Mouse (Mus musculus): Measurements from ENCODE around the gene Scel. TPM values are rescaled to one million over a fixed set of nuclear protein-coding genes. Genes with fewer than 3 reads are reported as not detected.

Gene Scel
- polyA plus RNA-seq, 1 experiment from 2014 or later = 0.10 TPM

DNA sequence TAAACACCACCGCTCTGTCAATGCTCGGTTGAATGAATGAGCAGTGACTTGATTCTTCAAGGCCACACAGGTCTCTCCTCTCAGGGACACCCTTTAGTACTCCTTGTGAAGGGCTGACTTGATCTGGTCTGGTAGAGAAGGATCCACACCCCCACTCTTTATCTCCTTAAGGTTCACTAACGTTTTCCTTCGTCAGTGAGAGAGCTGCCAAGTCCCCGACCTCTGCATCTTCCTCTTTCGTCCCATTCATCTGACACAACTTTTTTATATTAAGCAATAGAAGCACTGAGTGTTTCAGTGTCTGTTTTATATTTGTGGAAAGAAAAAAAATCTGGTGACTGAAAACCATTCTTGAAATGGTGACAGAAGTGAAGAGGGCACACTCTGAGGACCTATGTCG lies 31.6 kb upstream of the Scel start:
- Histone ChIP-seq H3K4me3 (no peak overlapping the region), H3K9me3 (replicated peaks) (no peaks in the 10 kb centered on the region), H3K4me2 (no peak overlapping the region), H3K9ac (no peak overlapping the region), H3K36me3 (ENCODE audit: poor library complexity, severe bottlenecking) (no peaks in the 10 kb centered on the region), H3K27me3 (no peaks in the 10 kb centered on the region), H3K27ac (no peak overlapping the region), H3K4me1 (no peaks in the 10 kb centered on the region)
- ATAC-seq = no peak
- 88% methylated on average over 7 of the region's 7 CpGs for WGBS

DNA sequence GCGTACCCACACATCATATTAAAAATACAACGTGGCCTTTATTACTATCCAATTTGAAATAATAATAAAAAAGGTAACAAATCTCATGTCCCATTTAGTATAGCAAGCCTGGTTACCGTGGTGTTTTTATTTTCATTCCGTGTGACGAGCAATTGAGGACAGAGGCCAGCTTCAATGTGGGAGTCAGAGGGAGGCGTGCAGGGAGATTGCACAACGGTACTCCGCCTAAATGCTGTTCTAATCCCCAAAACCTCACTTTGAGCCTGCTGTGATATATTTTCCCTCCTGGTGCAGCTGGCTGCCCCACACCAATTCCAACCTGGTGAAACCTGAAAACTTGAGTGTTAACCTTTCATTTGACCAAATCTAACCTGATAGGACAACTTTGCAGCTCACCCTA lies 27.5 kb upstream of the Scel start:
- WGBS = 88% methylated on average over 8 of the region's 8 CpGs
- H3K27me3 ChIP-seq = no peaks in the 10 kb centered on the region
- no peak overlapping the region for H3K9ac ChIP-seq
- H3K4me3 ChIP-seq = no peak overlapping the region
- no peak overlapping the region for H3K4me2 ChIP-seq
- no peaks in the 10 kb centered on the region for H3K36me3 ChIP-seq (ENCODE audit: poor library complexity, severe bottlenecking)
- no peak for ATAC-seq
- no peaks in the 10 kb centered on the region for H3K9me3 ChIP-seq (replicated peaks)
- H3K27ac ChIP-seq = no peak overlapping the region
- no peaks in the 10 kb centered on the region for H3K4me1 ChIP-seq

DNA sequence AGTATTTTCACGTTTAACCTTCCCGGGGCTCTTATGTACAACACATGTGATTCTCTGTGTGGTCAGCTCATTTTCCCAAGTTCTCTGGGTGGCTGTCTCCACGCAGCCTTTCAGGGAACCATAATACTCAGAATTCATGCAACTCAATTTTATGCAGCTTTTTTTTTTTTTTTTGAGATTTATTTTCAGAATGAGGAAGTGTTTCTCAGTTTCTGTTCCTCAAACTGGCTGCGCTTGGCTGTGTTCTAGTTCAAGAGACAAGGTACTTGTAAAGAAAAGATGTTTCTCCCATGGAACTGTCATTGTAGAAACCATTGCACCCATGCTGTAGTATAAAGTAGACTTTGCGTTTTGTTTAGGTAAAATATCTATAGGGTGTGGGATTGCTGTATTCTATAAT lies 26.2 kb upstream of the Scel start:
- ATAC-seq = no peak
- WGBS = 95% methylated on average over 5 of the region's 5 CpGs

DNA sequence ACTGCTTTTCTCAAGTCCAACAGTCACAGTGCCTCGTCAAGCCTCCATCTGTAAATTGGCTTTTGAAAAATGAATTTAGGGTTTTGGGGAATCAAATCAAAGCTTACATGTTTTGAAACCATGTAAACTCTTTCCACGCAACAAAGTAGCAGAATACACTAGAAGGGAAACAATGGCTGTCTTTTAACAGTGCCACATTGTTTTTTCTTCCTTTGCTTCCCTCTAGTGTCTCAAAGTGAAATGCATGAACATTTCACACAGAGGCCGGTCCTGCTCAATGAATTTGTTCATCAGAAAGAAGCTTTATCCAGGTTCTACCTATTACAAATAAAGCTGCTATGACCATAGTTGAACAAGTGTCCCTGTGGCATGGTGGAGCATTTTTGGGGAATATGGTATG lies 24.5 kb upstream of the Scel start:
- WGBS = 68% methylated on average over 3 of the region's 3 CpGs
- no peak overlapping the region for H3K4me3 ChIP-seq

More for the DNA sequence above, 26.2 kb upstream of the Scel start:
- no peaks in the 10 kb centered on the region for H3K36me3 ChIP-seq (ENCODE audit: poor library complexity, severe bottlenecking)
- H3K4me2 ChIP-seq = no peak overlapping the region
- no peak overlapping the region for H3K27ac ChIP-seq
- H3K4me3 ChIP-seq = no peak overlapping the region
- H3K27me3 ChIP-seq = no peaks in the 10 kb centered on the region
- H3K4me1 ChIP-seq = no peaks in the 10 kb centered on the region
- peaks cover under 1% of the 10 kb centered on the region; the same call in 1 of the 2 replicates for H3K9me3 ChIP-seq (replicated peaks)
- no peak overlapping the region for H3K9ac ChIP-seq

DNA sequence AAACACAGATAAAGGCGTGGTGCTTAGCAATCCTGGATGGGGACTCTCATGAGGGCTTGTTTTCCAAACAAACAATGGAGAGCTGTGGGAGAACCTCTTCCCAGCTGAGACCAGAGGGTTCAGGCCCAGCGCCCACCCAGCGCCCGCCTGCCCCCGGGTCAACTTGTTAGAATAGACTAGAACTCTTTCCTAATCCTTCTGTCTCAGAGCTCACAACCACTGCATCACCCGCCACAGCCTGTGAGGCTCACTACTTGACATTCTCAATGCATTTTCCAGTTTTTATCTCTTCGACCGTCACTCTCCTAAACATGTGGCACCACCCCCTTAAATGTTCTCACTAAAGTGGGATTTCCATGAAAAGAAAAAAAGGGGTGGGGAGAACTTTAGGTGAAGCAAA lies 14.9 kb upstream of the Scel start:
- H3K9me3 ChIP-seq (replicated peaks) = 0 out of 2 replicates have a peak, but pooled peaks cover under 1% of the 10 kb centered on the region
- no peaks in the 10 kb centered on the region for H3K36me3 ChIP-seq (ENCODE audit: poor library complexity, severe bottlenecking)
- H3K4me3 ChIP-seq = no peak overlapping the region
- 52% methylated on average over 8 of the region's 8 CpGs for WGBS
- no peak overlapping the region for H3K27ac ChIP-seq
- no peak overlapping the region for H3K4me2 ChIP-seq
- peaks cover 7% of the 10 kb centered on the region; the same call in 1 of the 2 replicates for H3K4me1 ChIP-seq
- ATAC-seq = no peak
- H3K27me3 ChIP-seq = no peaks in the 10 kb centered on the region
- H3K9ac ChIP-seq = no peak overlapping the region

More for the DNA sequence above, 24.5 kb upstream of the Scel start:
- ATAC-seq = no peak
- no peaks in the 10 kb centered on the region for H3K4me1 ChIP-seq
- H3K4me2 ChIP-seq = no peak overlapping the region
- peaks cover 8% of the 10 kb centered on the region for H3K9me3 ChIP-seq (replicated peaks)
- H3K36me3 ChIP-seq (ENCODE audit: poor library complexity, severe bottlenecking) = no peaks in the 10 kb centered on the region
- no peak overlapping the region for H3K9ac ChIP-seq
- H3K27me3 ChIP-seq = no peaks in the 10 kb centered on the region
- H3K27ac ChIP-seq = no peak overlapping the region

DNA sequence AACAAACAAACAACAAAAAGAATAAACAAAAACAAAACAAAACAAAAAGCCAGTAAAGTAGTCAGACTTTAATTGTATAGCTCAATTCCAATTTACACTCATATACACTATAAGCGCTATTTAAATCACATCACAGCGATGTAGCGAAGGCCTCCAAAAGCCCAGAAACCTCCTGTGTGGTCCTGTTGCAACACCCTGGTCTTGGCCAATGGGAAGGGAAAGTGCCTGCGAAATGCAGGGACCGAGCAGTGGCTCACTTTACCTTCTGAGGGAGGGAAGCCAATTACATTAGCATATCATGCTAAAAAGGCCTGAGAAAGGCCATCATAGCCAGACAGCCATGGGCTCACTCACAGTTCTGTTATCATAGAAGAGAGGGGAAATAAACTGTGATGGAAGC lies 14.5 kb upstream of the Scel start:
- Histone ChIP-seq H3K27ac (no peak overlapping the region), H3K4me3 (no peak overlapping the region), H3K36me3 (ENCODE audit: poor library complexity, severe bottlenecking) (no peaks in the 10 kb centered on the region), H3K4me2 (no peak overlapping the region), H3K9me3 (replicated peaks) (no peaks in the 10 kb centered on the region), H3K9ac (no peak overlapping the region), H3K4me1 (peaks cover 7% of the 10 kb centered on the region; the same call in 1 of the 2 replicates), H3K27me3 (no peaks in the 10 kb centered on the region)
- ATAC-seq = no peak
- 65% methylated on average over 5 of the region's 5 CpGs for WGBS

DNA sequence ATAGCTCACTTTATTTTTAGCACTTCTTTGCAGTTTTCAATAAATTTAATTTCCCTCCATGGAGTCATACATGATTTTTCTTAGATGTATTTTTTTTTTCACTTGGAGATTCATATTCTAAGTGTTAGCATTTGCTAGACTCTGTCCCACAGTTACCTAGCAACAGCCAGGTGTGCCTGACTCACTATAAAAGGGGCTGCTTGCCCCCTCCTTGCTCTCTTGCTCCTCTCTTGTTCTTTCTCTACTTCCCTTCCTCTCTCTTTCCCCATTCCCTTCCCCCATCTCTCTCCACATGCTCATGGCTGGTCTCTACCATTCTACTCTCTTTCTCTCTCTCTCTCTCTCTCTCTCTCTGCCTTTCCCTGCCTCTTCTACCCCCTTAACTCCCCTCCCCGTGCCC lies 14.1 kb upstream of the Scel start:
- H3K4me2 ChIP-seq = no peak overlapping the region
- no peak overlapping the region for H3K27ac ChIP-seq
- H3K9me3 ChIP-seq (replicated peaks) = no peaks in the 10 kb centered on the region
- ATAC-seq = 0 out of 2 replicates have a peak, but pooled peaks have one; percentile 13
- H3K9ac ChIP-seq = no peak overlapping the region
- H3K36me3 ChIP-seq (ENCODE audit: poor library complexity, severe bottlenecking) = no peaks in the 10 kb centered on the region
- no peaks in the 10 kb centered on the region for H3K27me3 ChIP-seq
- H3K4me3 ChIP-seq = no peak overlapping the region
- peaks cover 7% of the 10 kb centered on the region; the same call in 1 of the 2 replicates for H3K4me1 ChIP-seq
- WGBS = 18% methylated on average over 1 of the region's 1 CpGs

DNA sequence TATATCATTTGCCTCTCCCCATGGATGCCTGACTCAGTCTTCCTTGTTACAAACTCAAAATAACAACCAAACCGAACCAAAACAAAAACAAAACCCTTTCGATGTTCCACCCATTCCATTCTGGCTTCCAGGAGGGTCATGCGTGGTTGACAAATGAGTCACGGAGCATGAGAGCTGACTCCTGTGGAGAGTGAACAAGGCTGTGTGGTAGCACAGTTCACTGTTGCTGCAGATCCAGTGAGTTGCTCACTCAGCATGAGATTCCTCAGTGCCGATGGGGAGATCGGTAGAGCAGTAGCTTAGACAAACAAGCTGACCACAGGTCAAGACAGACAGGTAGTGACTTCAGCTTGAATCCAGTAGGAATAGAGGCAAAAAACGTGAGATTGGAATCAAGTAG lies 12.8 kb upstream of the Scel start:
- Histone ChIP-seq H3K27ac (no peak overlapping the region), H3K9ac (no peak overlapping the region), H3K36me3 (ENCODE audit: poor library complexity, severe bottlenecking) (no peaks in the 10 kb centered on the region), H3K27me3 (no peaks in the 10 kb centered on the region), H3K4me3 (no peak overlapping the region), H3K4me2 (no peak overlapping the region), H3K4me1 (peaks cover 7% of the 10 kb centered on the region; the same call in 1 of the 2 replicates), H3K9me3 (replicated peaks) (no peaks in the 10 kb centered on the region)
- 36% methylated on average over 7 of the region's 7 CpGs for WGBS
- ATAC-seq = no peak

DNA sequence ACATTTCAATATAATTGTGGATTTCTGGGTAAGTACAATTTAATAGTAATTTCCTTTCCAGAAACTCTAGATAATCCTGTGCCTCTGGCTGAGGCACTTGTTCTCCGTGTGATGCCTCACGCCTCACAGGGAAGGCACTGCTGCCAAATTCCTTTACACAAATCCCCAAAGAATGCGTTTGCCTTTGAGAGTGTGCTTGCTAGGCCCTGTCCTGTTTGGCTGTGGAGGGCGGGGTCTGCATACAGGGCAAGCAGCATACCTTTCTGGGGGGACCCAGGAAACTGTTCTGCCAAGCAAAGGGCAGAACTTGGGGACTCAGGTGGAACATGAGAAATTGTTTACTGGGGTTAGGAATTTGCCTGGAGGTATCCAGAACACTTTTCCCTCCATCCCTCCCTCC lies 12.2 kb upstream of the Scel start:
- Histone ChIP-seq H3K4me1 (peaks cover 7% of the 10 kb centered on the region; the same call in 1 of the 2 replicates), H3K27ac (no peak overlapping the region), H3K4me3 (no peak overlapping the region), H3K4me2 (no peak overlapping the region), H3K9ac (no peak overlapping the region), H3K36me3 (ENCODE audit: poor library complexity, severe bottlenecking) (no peaks in the 10 kb centered on the region), H3K9me3 (replicated peaks) (no peaks in the 10 kb centered on the region), H3K27me3 (no peaks in the 10 kb centered on the region)
- no peak for ATAC-seq
- 9% methylated on average over 4 of the region's 4 CpGs for WGBS

DNA sequence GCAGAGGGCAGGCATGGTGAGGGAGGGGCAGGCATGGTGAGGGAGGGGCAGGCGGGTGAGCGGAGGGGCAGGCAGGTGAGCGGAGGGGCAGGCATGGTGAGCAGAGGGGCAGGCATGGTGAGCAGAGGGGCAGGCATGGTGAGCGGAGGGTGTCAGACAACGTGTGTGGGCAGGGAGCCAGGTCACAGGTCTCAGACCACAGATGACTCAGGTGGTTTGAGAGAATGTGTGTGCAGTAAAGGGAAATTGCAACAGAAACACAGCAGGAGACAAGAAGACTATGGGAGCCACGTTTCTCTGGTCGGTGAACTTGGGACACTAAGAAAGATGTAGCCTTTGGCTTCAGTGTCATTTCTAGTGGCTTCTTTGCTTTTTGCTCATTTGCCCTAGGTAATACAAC lies 8.6 kb upstream of the Scel start:
- WGBS = 77% methylated on average over 7 of the region's 7 CpGs
- Histone ChIP-seq H3K4me1 (0 out of 2 replicates have a peak, but pooled peaks cover 2% of the 10 kb centered on the region), H3K9ac (no peak overlapping the region), H3K36me3 (ENCODE audit: poor library complexity, severe bottlenecking) (no peaks in the 10 kb centered on the region), H3K9me3 (replicated peaks) (no peaks in the 10 kb centered on the region), H3K27me3 (no peaks in the 10 kb centered on the region), H3K4me3 (no peak overlapping the region), H3K4me2 (no peak overlapping the region), H3K27ac (no peak overlapping the region)
- ATAC-seq = no peak

DNA sequence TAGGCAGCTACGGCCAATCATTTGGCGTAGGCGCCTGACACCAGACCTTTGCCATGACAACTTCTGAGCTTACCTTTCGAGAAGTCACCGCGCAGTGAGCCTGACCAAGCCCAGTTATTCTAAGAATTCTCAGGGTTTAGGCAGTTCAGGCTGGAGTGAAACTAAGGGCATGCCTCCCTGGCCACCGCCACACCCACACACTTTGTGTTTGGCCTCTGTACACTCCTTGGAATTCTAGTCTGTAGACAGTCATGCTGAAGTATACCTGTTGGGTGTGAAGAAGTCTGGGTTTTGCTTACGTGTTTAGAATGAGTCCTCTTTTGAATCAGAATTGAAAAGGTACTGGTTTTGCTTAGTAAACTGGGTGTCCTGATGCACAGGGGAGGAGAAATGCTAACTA lies 3.6 kb upstream of the Scel start:
- Histone ChIP-seq H3K27me3 (no peaks in the 10 kb centered on the region), H3K4me1 (peaks cover 14% of the 10 kb centered on the region), H3K36me3 (ENCODE audit: poor library complexity, severe bottlenecking) (no peaks in the 10 kb centered on the region), H3K4me3 (no peak overlapping the region), H3K27ac (no peak overlapping the region), H3K4me2 (no peak overlapping the region), H3K9ac (no peak overlapping the region), H3K9me3 (replicated peaks) (no peaks in the 10 kb centered on the region)
- no peak for ATAC-seq
- 95% methylated on average over 8 of the region's 8 CpGs for WGBS

DNA sequence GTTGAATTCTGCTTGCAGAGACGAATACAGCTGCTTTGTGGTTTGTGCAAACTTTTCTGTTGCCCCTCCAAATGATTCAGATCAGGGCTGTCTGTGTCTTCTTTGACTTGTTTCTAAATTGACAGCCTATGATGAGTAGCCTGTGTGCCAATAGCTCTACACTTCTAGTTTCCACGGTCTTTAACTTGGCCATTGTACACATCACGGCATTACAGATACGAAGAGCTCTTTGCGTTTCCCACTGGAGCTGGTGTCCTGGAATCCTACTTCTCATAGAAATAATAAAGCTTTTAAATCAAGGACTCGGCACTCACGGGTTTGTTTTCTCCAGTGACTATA lies 300 bp downstream of the Scel start:
- Histone ChIP-seq H3K27ac (no peak overlapping the region), H3K4me2 (peak overlapping the region; percentile 45), H3K36me3 (ENCODE audit: poor library complexity, severe bottlenecking) (no peaks in the 10 kb centered on the region), H3K9me3 (replicated peaks) (no peaks in the 10 kb centered on the region), H3K4me1 (peaks cover 14% of the 10 kb centered on the region), H3K9ac (no peak overlapping the region), H3K27me3 (no peaks in the 10 kb centered on the region), H3K4me3 (no peak overlapping the region)
- ATAC-seq = no peak
- 69% methylated on average over 7 of the region's 7 CpGs for WGBS

DNA sequence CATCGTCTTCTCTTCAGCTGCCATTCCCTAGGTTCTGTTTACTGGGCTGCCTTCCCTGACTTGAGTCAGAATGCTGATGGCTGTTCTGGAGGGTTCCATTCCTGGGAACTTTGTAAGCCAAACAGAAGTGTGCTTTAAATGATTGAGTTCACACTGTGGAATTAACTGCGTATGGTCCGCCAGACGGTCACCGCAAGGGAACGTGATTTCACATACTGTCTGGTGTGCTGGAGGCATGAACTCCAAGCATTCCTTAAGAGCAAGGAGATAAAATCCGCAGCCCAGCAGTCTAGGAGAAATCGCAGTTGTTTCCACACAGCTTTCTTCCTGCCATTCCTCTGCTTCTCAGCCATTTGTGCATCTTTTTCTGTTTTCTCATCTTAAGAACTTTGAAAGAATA lies 2.3 kb downstream of the Scel start:
- Histone ChIP-seq H3K4me1 (peaks cover 14% of the 10 kb centered on the region), H3K27me3 (no peaks in the 10 kb centered on the region), H3K27ac (no peak overlapping the region), H3K9ac (no peak overlapping the region), H3K36me3 (ENCODE audit: poor library complexity, severe bottlenecking) (no peaks in the 10 kb centered on the region), H3K4me3 (no peak overlapping the region), H3K4me2 (no peak overlapping the region), H3K9me3 (replicated peaks) (no peaks in the 10 kb centered on the region)
- no peak for ATAC-seq
- 90% methylated on average over 8 of the region's 8 CpGs for WGBS
